Mouse (Mus musculus) forebrain, postnatal 0 days (tissue): ENCODE data around the gene Ago1. TPM values are rescaled to one million over a fixed set of nuclear protein-coding genes. Genes with fewer than 3 reads are reported as not detected.

Source experiments
- ATAC-seq: fragments of 200-750 bp; cut with Nextera tagmentation; 2 replicates; pipeline ENCODE4 v1.8.0; 2017; ENCODE audit warnings: mild to moderate bottlenecking, moderate library complexity
- DNase-seq: peaks from one replicate; pipeline ENCODE4 v3.0.0-alpha.2; 2015
- H3K27ac ChIP-seq: fragments of 300-500 bp; sonication (generic); 2 replicates; pipeline ENCODE4 v1.5.1; 2014; ENCODE audit warnings: low read depth, mild to moderate bottlenecking, antibody characterized with exemption, low read length, moderate library complexity, mixed read lengths
- H3K27me3 ChIP-seq: fragments of 300-500 bp; sonication (generic); 2 replicates; pipeline ENCODE4 v1.6.1; 2014; ENCODE audit warnings: mild to moderate bottlenecking, low read length, mixed read lengths; ENCODE audit not compliant: insufficient read depth
- H3K36me3 ChIP-seq: fragments of 300-500 bp; sonication (generic); 2 replicates; pipeline ENCODE4 v1.6.1; 2014; ENCODE audit warnings: mild to moderate bottlenecking, moderate library complexity; ENCODE audit not compliant: insufficient read depth
- H3K4me1 ChIP-seq: fragments of 300-500 bp; sonication (generic); 2 replicates; pipeline ENCODE4 v1.6.1; 2014; ENCODE audit warnings: antibody characterized with exemption; ENCODE audit not compliant: insufficient read depth
- H3K4me2 ChIP-seq: fragments of 300-500 bp; sonication (generic); 2 replicates; pipeline ENCODE4 v1.6.1; 2014; ENCODE audit warnings: low read depth, mild to moderate bottlenecking, moderate library complexity
- H3K4me3 ChIP-seq: fragments of 300-500 bp; sonication (generic); 2 replicates; pipeline ENCODE4 v1.5.1; 2014; ENCODE audit warnings: low read depth, low read length, mixed read lengths
- H3K9ac ChIP-seq: fragments of 300-500 bp; sonication (generic); 2 replicates; pipeline ENCODE4 v1.6.1; 2014; ENCODE audit warnings: mild to moderate bottlenecking
- H3K9me3 ChIP-seq: fragments of 300-500 bp; sonication (generic); 2 replicates; pipeline ENCODE4 v1.6.1; 2016; ENCODE audit warnings: low read length
- CTCF ChIP-seq: sonication (generic); IDR thresholded peaks from 2 replicates; pipeline ENCODE4 v1.5.1; 2016; ENCODE audit warnings: antibody characterized with exemption, control low read depth, low read depth
- WGBS: fragments of 180-500 bp; shearing (Covaris S2); extraction: QIAGEN DNeasy Blood & Tissue Kit; methylation state at CpG from one replicate; pipeline ENCODE4 v1.1.7; 2014; 5-methylcytosine and 5-hydroxymethylcytosine counted together
- polyA plus RNA-seq: library from polyadenylated mRNA; unstranded; fragments of >200 nt; fragmentation: Nextera tagmentation; extraction: Ambion mirVana; gene quantifications from 2 replicates; pipeline ENCODE4 v1.2.1, GENCODE M21; 2015
- total RNA-seq: library from RNA; depleted of rRNA; stranded (reverse); fragments of >200 nt; gene quantifications from 2 replicates; pipeline ENCODE4 v1.2.3, GENCODE M21; 2014; rRNA removed

Ago1 gene
- total and polyA plus RNA-seq, 2 experiments from 2014 or later: 4.7 to 35.7 TPM

DNA sequence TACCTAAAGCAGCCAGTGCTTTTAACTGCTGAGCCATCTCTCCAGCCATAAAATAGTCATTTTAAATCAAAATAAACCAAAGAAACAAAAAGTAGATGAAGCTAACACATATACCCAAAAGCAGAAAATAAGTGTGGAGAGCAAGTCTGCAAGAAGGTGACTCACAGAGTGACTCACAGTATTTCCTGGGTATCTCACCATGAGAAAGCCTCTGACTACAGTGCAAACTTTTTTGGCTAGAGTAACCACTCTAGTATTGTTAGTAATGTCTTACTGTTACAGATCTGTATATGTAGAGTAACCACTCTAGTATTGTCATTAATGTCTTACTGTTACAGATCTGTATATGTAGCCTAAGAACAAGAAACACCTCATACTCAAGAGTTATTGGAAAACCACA lies 52.7 kb downstream of the Ago1 start:
- DNase-seq (no peak), ATAC-seq (no peak)
- Histone ChIP-seq H3K9ac (no peak overlapping the region), H3K9me3 (no peaks in the 10 kb centered on the region), H3K27ac (no peak overlapping the region), H3K4me1 (no peaks in the 10 kb centered on the region), H3K36me3 (peaks cover 2% of the 10 kb centered on the region; the same call in 1 of the 2 replicates), H3K4me3 (no peak overlapping the region), H3K4me2 (no peak overlapping the region), H3K27me3 (no peaks in the 10 kb centered on the region)
- TF ChIP-seq CTCF: no peak

DNA sequence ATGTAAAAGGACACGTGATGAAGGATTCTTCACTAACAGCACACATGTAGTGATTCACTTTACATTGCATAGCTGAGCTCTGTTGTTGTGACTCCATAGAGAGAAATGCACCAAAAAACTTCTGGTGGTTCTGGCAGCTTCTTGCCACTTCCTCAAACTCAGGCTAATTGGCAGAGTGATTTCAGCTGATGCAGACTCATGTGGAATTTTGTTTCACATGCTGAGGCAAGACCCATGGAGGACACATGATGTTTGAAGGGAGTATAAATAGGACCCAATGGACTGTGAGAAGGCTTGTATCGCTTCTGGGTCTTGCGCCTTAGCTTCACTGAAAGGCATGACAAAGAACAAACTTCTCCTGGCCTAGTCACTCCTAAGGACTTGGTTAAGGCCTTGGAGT lies 55.9 kb downstream of the Ago1 start:
- H3K27me3 ChIP-seq: no peaks in the 10 kb centered on the region
- no peak overlapping the region for H3K4me2 ChIP-seq
- H3K9me3 ChIP-seq: no peaks in the 10 kb centered on the region
- peaks cover 2% of the 10 kb centered on the region; the same call in 1 of the 2 replicates for H3K36me3 ChIP-seq
- no peak overlapping the region for H3K4me3 ChIP-seq
- WGBS: 94% methylated on average over 3 of the region's 3 CpGs
- H3K9ac ChIP-seq: no peak overlapping the region
- TF ChIP-seq CTCF: no peak
- no peaks in the 10 kb centered on the region for H3K4me1 ChIP-seq
- DNase-seq (no peak), ATAC-seq (no peak)
- H3K27ac ChIP-seq: no peak overlapping the region

Other genes with a start within 250 kb of the Ago1 start
- 105 and 115 TPM in 2 replicates for gene Map7d1, start 212.2 kb downstream of the Ago1 start, total RNA-seq
- 63.6 and 71.1 TPM in 2 replicates for gene Map7d1, start 212.2 kb downstream of the Ago1 start, polyA plus RNA-seq
- gene Trappc3, start 206.3 kb downstream of the Ago1 start, total RNA-seq: 143 TPM in 2 replicates
- gene Trappc3, start 206.3 kb downstream of the Ago1 start, polyA plus RNA-seq: 199 and 202 TPM in 2 replicates
- gene Col8a2, start 181.8 kb downstream of the Ago1 start, total RNA-seq: 6.5 and 11.6 TPM in 2 replicates
- gene Col8a2, start 181.8 kb downstream of the Ago1 start, polyA plus RNA-seq: 2.5 and 3.0 TPM in 2 replicates
- gene Adprhl2, start 146.9 kb downstream of the Ago1 start, total RNA-seq: 72.1 and 74.8 TPM in 2 replicates
- 77.8 and 83.3 TPM in 2 replicates for gene Adprhl2, start 146.9 kb downstream of the Ago1 start, polyA plus RNA-seq
- gene Tekt2, start 142.9 kb downstream of the Ago1 start, total RNA-seq: 2.1 and 3.4 TPM in 2 replicates
- gene Tekt2, start 142.9 kb downstream of the Ago1 start, polyA plus RNA-seq: 9.7 and 16.3 TPM in 2 replicates
- 7.3 and 11.4 TPM in 2 replicates for gene Ago3, start 39.0 kb downstream of the Ago1 start, total RNA-seq
- gene Ago3, start 39.0 kb downstream of the Ago1 start, polyA plus RNA-seq: 9.6 and 13.2 TPM in 2 replicates
- 10.1 and 11.6 TPM in 2 replicates for gene Ago4, start 64.9 kb upstream of the Ago1 start, total RNA-seq
- 2.3 and 3.1 TPM in 2 replicates for gene Ago4, start 64.9 kb upstream of the Ago1 start, polyA plus RNA-seq
- gene Clspn, start 88.4 kb upstream of the Ago1 start, total RNA-seq: 3.5 and 4.2 TPM in 2 replicates
- gene Clspn, start 88.4 kb upstream of the Ago1 start, polyA plus RNA-seq: 2.3 and 3.0 TPM in 2 replicates
- 36.6 and 38.2 TPM in 2 replicates for gene 5730409E04Rik, start 141.2 kb upstream of the Ago1 start, total RNA-seq
- gene 5730409E04Rik, start 141.2 kb upstream of the Ago1 start, polyA plus RNA-seq: 10.1 and 19.0 TPM in 2 replicates
- gene Psmb2, start 209.0 kb upstream of the Ago1 start, total RNA-seq: 185 and 187 TPM in 2 replicates
- gene Psmb2, start 209.0 kb upstream of the Ago1 start, polyA plus RNA-seq: 497 and 510 TPM in 2 replicates